Comparison of ENCODE assay signal across 8 mouse cellular contexts in genomic region chr4:132945261-132946046, GRCm38 (mm10). TPM values are rescaled to one million over a fixed set of nuclear protein-coding genes. Genes with fewer than 3 reads are reported as not detected.
DNase-seq lines count a peak whose midpoint lies in the region; ATAC-seq and TF ChIP-seq lines count a peak whose summit lies in the region.

No protein-coding gene starts in this region.

- H3K36me3 ChIP-seq in heart, embryonic 12.5 days, result no peaks in the 10 kb centered on the region
- H3K36me3 ChIP-seq in kidney, postnatal 0 days (ENCODE audit: insufficient read depth, low read length), result no peaks in the 10 kb centered on the region
- no peaks in the 10 kb centered on the region for H3K36me3 ChIP-seq in liver, embryonic 11.5 days (ENCODE audit: control insufficient read depth, insufficient read depth, low read length)
- H3K36me3 ChIP-seq in myocyte (ENCODE audit: control insufficient read depth, insufficient read depth), result no peaks in the 10 kb centered on the region

- H3ac ChIP-seq in myocyte (ENCODE audit: control insufficient read depth, insufficient read length), result no peak overlapping the region

- DNase-seq in 416B (ENCODE audit: low read depth), result peak; percentile 95
- DNase-seq in adrenal gland, postnatal 4 days (ENCODE audit: low spot score in 2 of 2), result peak; percentile 77 to 82
- DNase-seq in kidney, postnatal 0 days (ENCODE audit: low spot score), result peak; percentile 93
- peak; percentile 82 for DNase-seq in liver, embryonic 11.5 days (ENCODE audit: low spot score)
- peak; percentile 84 to 95 for DNase-seq in spleen, postnatal 4 days (ENCODE audit: low spot score in 2 of 2)

- no peaks in the 10 kb centered on the region for H3K27me3 ChIP-seq in heart, embryonic 12.5 days (replicated peaks)
- no peaks in the 10 kb centered on the region for H3K27me3 ChIP-seq in kidney, postnatal 0 days (ENCODE audit: insufficient read depth, low read length)
- no peaks in the 10 kb centered on the region; the same call in 1 of the 2 replicates for H3K27me3 ChIP-seq in liver, embryonic 11.5 days (replicated peaks; ENCODE audit: control insufficient read depth, insufficient read depth, low read length)
- H3K27me3 ChIP-seq in myocyte (ENCODE audit: control insufficient read depth, insufficient read depth, insufficient read length), result no peaks in the 10 kb centered on the region

- no peaks in the 10 kb centered on the region for H3K79me2 ChIP-seq in myocyte (ENCODE audit: control insufficient read depth, insufficient read depth)

- peak overlapping the region; percentile 9; the same call in 1 of the 2 replicates for H3K4me3 ChIP-seq in heart, embryonic 12.5 days
- H3K4me3 ChIP-seq in kidney, postnatal 0 days (replicated peaks; ENCODE audit: low read depth, low read length), result 0 out of 2 replicates have a peak overlapping the region, but pooled peaks have one; percentile 3
- H3K4me3 ChIP-seq in liver, embryonic 11.5 days (ENCODE audit: low read depth, low read length), result peak overlapping the region; percentile 15; the same call in 1 of the 2 replicates
- no peak overlapping the region for H3K4me3 ChIP-seq in myocyte

- H3K4me1 ChIP-seq in heart, embryonic 12.5 days (replicated peaks), result peaks cover 49% of the 10 kb centered on the region
- peaks cover 12% of the 10 kb centered on the region for H3K4me1 ChIP-seq in kidney, postnatal 0 days (replicated peaks; ENCODE audit: insufficient read depth, low read length)
- peaks cover 28% of the 10 kb centered on the region for H3K4me1 ChIP-seq in liver, embryonic 11.5 days (replicated peaks; ENCODE audit: control insufficient read depth, insufficient read depth, low read length)

- WGBS in heart, embryonic 12.5 days, result 3% methylated on average over 15 of the region's 15 CpGs
- 3% methylated on average over 15 of the region's 15 CpGs for WGBS in kidney, postnatal 0 days
- 3% methylated on average over 15 of the region's 15 CpGs for WGBS in liver, embryonic 11.5 days

- H3K9me3 ChIP-seq in heart, embryonic 12.5 days (replicated peaks), result no peaks in the 10 kb centered on the region
- no peaks in the 10 kb centered on the region for H3K9me3 ChIP-seq in kidney, postnatal 0 days (replicated peaks; ENCODE audit: low read length)
- no peaks in the 10 kb centered on the region for H3K9me3 ChIP-seq in liver, embryonic 11.5 days (ENCODE audit: control insufficient read depth, low read length)

- H3K27ac ChIP-seq in heart, embryonic 12.5 days (ENCODE audit: poor library complexity, severe bottlenecking), result peak overlapping the region; percentile 88
- H3K27ac ChIP-seq in kidney, postnatal 0 days, result peak overlapping the region; percentile 67
- peak overlapping the region; percentile 70 for H3K27ac ChIP-seq in liver, embryonic 11.5 days (ENCODE audit: low read depth, low read length)

- TF ChIP-seq CTCF in kidney, postnatal 0 days (IDR thresholded peaks at IDR 0.05; ENCODE audit: low read depth), result peak; percentile 97

- TF ChIP-seq POLR2A in myocyte (IDR thresholded peaks at IDR 0.05; ENCODE audit: insufficient read length, low read depth), result no peak

- peak; percentile 73 for ATAC-seq in erythroblast, adult 5-6 weeks (replicated peaks; ENCODE audit: low FRiP score, poor library complexity, severe bottlenecking)
- ATAC-seq in heart, embryonic 12.5 days (ENCODE audit: insufficient number of reproducible peaks, low FRiP score), result peak; percentile 77
- peak; percentile 77 for ATAC-seq in kidney, postnatal 0 days (replicated peaks; ENCODE audit: low FRiP score, low read depth)
- ATAC-seq in liver, embryonic 11.5 days (replicated peaks; ENCODE audit: low FRiP score), result peak; percentile 80

- H3K4me2 ChIP-seq in heart, embryonic 12.5 days, result peak overlapping the region; percentile 47
- H3K4me2 ChIP-seq in kidney, postnatal 0 days (ENCODE audit: low read length), result peak overlapping the region; percentile 49
- H3K4me2 ChIP-seq in liver, embryonic 11.5 days, result peak overlapping the region; percentile 67
- peak overlapping the region; percentile 83 for H3K4me2 ChIP-seq in myocyte (ENCODE audit: low read depth)

- peak overlapping the region; percentile 56 for H3K9ac ChIP-seq in heart, embryonic 12.5 days
- no peak overlapping the region for H3K9ac ChIP-seq in kidney, postnatal 0 days (ENCODE audit: low read depth, low read length)
- peak overlapping the region; percentile 41 for H3K9ac ChIP-seq in liver, embryonic 11.5 days (ENCODE audit: low read depth, low read length)

TF ChIP-seq in myocyte, 11 proteins besides CTCF, POLR2A, EP300 and RAD21:
- TF ChIP-seq POLR2AphosphoS2 (IDR thresholded peaks at IDR 0.05; ENCODE audit: insufficient read length, low read depth), result no peak
- TF ChIP-seq MYOG (IDR thresholded peaks at IDR 0.05; ENCODE audit: control insufficient read depth in 1 of 3, insufficient read depth in 1 of 3, insufficient read length in 2 of 3, low read depth in 2 of 3), result no peak
- no peak for TF ChIP-seq MAX (IDR thresholded peaks at IDR 0.05; ENCODE audit: low read depth)
- TF ChIP-seq E2F4 (IDR thresholded peaks at IDR 0.05; ENCODE audit: insufficient read depth), result no peak
- no peak for TF ChIP-seq SRF (IDR thresholded peaks at IDR 0.05; ENCODE audit: control insufficient read depth, insufficient read length, low read depth)
- no peak for TF ChIP-seq USF1 (IDR thresholded peaks at IDR 0.05; ENCODE audit: low read depth)
- TF ChIP-seq TCF12 (IDR thresholded peaks at IDR 0.05; ENCODE audit: insufficient read depth, poor library complexity, severe bottlenecking), result no peak
- TF ChIP-seq TCF3 (IDR thresholded peaks at IDR 0.05; ENCODE audit: insufficient read length, low read depth), result no peak
- no peak for TF ChIP-seq MYOD1 (IDR thresholded peaks at IDR 0.05; ENCODE audit: control insufficient read depth in 1 of 3, insufficient read length in 2 of 3, low read depth in 2 of 3)
- no peak for TF ChIP-seq REST (IDR thresholded peaks at IDR 0.05; ENCODE audit: insufficient read depth, insufficient read length)
- TF ChIP-seq CEBPB (IDR thresholded peaks at IDR 0.05; ENCODE audit: insufficient read depth, poor library complexity, severe bottlenecking), result no peak
TF ChIP-seq in myocyte: peak in this region for 0.

RNA-seq across cellular contexts. Expression of gene Fam76a, which starts 23.1 kb away (rescaled TPM):
- 10 to 100 TPM; 37.0 to 37.1 TPM for total RNA-seq in adrenal gland, postnatal 4 days (2021)
- total RNA-seq in erythroblast, adult 5-6 weeks (2015; ENCODE audit: low replicate concordance), result 26.5 and 39.9 TPM in 2 replicates
- 47.6 and 53.9 TPM in 2 replicates for total RNA-seq in erythroblast, adult 5-6 weeks (2017; ENCODE audit: low replicate concordance)
- 25.9 and 29.0 TPM in 2 replicates for polyA plus RNA-seq in heart, embryonic 12.5 days (2016; fragmentation: Nextera tagmentation; extraction: Ambion mirVana)
- polyA plus RNA-seq in kidney, postnatal 0 days (2015; fragmentation: Nextera tagmentation; extraction: Ambion mirVana), result 44.8 and 47.1 TPM in 2 replicates
- 27.8 and 32.2 TPM in 2 replicates for polyA plus RNA-seq in liver, embryonic 11.5 days (2014; fragmentation: Nextera tagmentation; extraction: Ambion mirVana)
- 13.0 TPM for polyA plus RNA-seq in myocyte (2012; fragmentation: generic; extraction: Trizol)

RNA-seq across cellular contexts. Expression of gene Fgr, which starts 28.4 kb away (rescaled TPM):
- total RNA-seq in adrenal gland, postnatal 4 days (2021), result 1 to 10 TPM; 1.2 to 1.5 TPM
- 12.1 and 21.5 TPM in 2 replicates for total RNA-seq in erythroblast, adult 5-6 weeks (2015; ENCODE audit: low replicate concordance)
- 13.4 and 18.7 TPM in 2 replicates for total RNA-seq in erythroblast, adult 5-6 weeks (2017; ENCODE audit: low replicate concordance)
- 0.19 and 0.23 TPM in 2 replicates for polyA plus RNA-seq in heart, embryonic 12.5 days (2016; fragmentation: Nextera tagmentation; extraction: Ambion mirVana)
- 0.47 and 0.51 TPM in 2 replicates for polyA plus RNA-seq in kidney, postnatal 0 days (2015; fragmentation: Nextera tagmentation; extraction: Ambion mirVana)
- 0.23 and 0.73 TPM in 2 replicates for polyA plus RNA-seq in liver, embryonic 11.5 days (2014; fragmentation: Nextera tagmentation; extraction: Ambion mirVana)
- not detected for polyA plus RNA-seq in myocyte (2012; fragmentation: generic; extraction: Trizol)
